Mouse (Mus musculus) adrenal gland, adult (tissue): ENCODE measurements at regions not wholly inside any gene's neighbourhood (a gene's known extent, or its start where the extent isn't known, plus 50 kb on each side); places are given as distances from the start of the nearest gene placed in this dataset.

Experiments
- DNase-seq, 2 experiments: peaks; one replicate each; pipeline ENCODE4 v3.0.0; 2022 to 2023; ENCODE audit warnings: low spot score in 1 of 2; ENCODE audit not compliant: inconsistent age in 2 of 2

DNA sequence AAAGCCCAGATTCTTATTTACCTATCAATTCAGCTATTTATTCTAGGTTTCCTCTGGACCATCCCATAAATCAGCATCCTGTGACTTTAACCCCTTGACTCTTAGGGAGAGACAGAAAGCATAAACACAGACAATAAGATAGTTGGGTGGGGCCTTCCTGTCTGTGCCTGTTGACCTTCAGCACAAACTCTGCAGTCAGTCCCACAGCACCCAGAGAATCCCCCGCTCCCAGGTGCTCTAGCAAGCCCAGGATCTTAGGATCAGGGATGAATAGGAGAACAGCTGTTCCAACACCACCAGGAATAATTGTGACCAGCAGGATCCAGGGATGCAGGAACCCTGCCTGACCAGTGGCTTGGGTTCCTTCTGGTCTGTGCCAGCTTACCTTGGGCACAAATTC lies 107.8 kb downstream of the Basp1 start:
- DNase-seq, result no peak

DNA sequence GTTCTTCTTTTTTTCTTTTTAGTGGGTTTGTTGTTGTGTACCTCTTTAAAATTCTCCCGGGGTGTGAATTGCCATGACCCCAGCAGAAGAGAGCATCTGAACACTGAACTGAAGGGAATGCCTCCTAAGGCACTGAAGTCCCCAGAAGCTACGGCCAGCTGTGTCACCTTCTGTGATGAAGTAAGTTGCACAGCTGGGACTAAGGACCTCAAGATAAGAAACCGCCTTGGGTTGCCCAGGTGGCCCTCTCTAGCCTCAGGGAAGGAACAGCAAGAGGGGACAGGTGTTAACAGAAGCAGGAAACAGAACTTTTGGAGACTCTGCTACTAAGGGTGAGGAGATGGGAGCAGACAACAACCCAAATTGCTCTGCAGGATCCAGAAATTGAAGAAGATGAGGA lies 110.2 kb downstream of the Basp1 start:
- no peak for DNase-seq

DNA sequence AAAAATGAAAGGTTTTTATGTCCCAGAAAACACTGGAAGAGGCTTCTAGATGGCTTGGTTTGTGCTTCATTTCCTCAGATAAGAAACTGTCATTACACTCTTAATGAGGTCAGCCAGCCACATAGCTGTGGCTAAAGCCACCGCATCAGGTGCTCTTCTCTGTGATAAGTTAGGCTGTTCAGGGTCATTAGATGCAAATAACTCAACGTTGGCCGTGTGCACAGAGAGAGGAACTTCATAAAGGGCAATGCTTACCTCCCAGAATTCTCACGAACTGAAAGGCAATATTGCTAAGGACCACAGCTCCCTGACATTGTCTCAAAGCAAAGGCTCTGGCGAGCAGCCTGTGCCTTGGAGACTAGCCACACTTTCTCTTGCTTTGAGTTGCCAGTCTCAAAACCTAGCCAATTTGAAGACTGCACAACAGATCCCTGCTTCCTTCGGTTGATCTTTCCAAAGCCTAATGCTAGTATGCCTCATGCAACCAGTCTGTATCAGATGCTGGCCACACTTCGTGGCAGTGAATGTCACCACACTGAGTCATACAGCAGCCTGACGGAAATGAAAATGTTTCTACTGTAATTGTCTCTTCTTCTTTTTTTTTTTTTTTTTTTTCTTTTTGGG lies 110.8 kb downstream of the Basp1 start:
- DNase-seq, result peak; percentile 8 to 34

DNA sequence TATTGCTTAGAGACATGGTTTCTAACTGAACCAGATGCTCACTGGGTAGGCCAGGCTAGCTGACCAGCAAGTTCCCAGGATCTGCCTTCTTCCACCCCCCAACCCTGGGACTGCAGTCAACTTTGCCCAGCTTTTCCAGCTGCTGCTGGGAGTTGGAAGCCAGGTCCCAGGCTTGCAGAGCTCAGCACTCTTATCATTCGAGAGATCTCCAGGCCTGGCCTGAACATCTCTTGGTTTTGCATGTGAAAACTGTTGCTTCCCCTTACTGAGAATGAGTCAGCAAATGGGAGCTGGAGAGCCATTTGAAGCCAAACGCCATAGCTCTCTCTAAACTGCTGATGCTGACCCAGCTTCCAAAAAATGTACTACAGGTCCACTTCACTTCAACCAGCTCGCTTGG lies 111.8 kb downstream of the Basp1 start:
- DNase-seq, result peak in 1 of 2 experiments; percentile 28

DNA sequence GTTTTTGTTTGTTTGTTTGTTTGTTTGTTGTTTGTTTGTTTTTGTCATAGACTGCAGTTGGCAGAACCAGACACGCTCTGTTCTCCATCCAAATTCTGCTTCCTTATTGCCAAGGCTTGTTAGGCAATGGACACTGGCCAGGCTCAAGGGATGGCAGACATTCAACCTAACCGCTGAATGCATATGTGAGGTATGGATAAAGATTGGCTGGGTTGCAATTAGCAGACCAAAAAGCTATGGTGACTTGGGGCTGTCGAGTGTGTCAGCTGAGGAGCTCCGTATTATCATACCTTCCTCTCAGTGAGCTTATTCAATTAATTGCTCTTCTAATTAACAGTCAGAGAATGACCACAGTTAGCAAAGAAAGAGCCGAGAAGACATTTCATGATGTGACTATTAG lies 116.3 kb downstream of the Basp1 start:
- DNase-seq, result no peak

DNA sequence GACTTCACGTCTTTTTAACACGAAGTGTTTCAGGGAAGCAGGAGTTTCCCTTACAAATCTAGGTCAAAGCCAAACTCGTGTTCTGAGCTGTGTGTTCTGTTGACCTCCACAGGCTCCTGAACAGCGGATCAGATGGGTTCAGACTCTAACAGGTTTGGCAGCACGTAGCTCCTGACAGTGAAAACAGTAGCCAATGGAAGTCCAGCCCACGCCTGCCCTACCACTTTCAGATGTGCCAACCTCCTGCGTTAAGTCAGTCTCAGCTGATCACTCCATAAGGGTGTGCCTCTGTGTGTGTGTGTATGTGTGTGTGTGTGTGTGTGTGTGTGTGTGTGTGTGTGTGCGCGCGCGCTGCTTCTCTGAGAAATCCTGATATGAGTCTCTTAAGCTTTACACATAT lies 116.8 kb downstream of the Basp1 start:
- DNase-seq, result no peak

DNA sequence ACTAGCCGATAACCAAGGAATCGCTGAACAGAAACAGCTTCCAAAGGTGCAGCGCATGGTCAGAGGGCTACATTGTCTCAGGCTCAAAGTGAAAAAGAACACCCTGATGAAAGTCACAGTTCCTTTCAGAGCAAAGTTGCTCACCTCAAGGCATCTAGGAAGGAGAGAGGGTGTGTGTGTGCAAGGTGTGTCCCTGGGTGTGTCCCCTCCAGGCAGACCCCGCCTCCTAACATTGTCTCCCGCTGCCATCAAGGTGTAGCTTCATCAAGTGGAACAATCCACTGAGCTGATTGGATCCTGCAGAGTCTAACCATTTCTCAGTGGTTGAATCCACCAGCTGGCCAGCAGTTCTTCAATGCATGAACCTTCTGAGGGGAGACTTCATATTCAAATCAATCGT lies 117.8 kb downstream of the Basp1 start:
- DNase-seq, result no peak

DNA sequence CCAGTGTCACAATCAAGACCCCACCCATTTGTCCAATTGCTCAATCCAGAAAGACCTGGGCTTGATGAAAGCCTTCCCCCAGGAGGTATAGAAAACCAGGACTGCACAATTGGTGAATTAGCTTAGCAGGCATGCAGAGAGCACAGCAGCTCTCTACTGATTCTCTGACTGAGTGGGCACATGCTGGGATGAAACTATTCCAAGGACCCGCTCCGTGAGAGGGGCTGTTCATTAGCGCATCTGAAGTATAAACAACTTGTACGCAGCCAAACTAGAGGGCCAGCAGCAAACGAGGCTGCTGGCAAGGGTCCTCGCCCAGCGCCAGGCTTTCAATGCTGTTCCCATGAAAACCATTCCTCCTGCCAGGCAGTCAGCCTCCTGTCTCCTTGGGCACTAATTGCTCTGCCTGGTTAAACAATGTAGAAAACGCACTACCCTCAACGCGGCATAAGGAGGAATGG lies 122.3 kb downstream of the Basp1 start:
- DNase-seq, result no peak

DNA sequence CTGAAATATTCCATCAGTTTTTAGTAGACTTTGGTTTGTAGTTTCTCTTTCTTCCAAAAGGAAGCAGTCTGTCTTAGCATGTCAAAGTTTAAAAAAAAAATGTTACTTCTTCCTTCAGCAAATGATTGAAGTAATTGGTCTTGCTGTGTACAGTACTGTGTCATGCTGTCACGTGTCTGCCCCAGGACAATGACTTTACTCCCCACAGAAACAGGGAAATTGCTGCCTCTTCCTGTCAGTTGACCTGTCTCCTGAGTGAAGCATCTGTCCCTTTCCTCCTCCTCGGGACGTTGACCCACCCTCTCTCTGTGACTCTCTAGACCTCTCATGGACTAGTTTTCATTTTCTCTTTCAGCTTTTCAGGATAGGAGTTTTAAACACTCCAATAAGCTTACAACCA lies 125.7 kb downstream of the Basp1 start:
- peak in 1 of 2 experiments; percentile 18 for DNase-seq

DNA sequence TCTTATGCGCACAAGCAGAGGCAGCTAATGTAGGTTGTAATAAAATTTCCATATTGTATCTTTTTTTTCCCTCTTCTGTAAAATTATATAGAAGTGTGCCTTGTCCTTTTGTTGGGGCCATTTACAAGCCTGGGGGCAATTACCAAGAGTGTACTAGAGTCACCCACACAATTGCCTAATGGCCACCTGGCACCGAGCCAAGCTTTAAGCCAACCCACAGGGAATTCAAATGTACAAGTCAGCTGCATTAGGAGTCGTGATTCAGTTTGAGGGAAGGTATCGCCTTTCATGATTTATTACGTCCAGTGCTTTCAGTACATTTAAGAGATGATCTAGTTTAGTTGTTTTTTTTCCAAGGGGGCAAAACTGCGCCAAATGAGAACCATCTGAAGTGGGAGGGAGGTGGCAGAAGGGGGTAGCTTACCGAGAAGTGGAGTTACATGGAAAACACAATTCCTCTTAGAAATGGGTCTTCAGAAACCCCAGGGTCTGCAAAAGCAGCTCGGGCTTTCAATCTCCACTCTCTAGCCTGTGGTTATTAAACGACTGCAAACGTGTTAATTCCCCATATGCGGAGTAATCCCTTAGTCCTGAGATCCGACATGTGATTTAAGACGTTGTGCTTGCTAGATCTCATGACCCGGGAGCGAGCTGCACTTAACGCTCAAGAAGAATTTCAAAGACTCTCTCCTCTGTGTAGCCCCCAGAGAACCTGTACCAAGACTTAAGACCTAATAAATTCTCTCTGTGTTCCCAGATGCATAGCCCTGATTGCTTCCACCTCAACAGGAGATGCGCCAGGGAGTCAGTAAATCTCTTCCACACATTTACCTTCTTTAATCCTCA lies 129.0 kb downstream of the Basp1 start:
- DNase-seq, result no peak

DNA sequence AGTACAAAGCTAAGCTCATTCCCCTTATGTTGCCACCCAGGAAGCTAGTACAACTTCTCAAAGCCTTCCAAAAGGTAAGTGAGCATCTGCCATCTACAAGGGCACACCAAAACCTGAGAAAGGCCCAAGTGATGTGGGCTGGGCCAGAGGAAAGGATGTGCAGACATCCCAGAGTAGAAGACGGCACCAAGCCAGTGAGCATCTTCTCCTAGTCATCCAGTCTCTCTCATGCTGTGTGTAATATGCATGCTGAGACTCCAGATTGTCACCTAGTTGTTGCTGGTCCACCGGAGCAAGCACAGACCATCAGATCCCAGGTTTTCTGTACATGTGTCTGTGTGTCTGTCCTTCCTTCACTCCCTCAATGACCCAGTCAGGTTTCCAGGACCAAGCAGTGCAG lies 129.9 kb downstream of the Basp1 start:
- no peak for DNase-seq

DNA sequence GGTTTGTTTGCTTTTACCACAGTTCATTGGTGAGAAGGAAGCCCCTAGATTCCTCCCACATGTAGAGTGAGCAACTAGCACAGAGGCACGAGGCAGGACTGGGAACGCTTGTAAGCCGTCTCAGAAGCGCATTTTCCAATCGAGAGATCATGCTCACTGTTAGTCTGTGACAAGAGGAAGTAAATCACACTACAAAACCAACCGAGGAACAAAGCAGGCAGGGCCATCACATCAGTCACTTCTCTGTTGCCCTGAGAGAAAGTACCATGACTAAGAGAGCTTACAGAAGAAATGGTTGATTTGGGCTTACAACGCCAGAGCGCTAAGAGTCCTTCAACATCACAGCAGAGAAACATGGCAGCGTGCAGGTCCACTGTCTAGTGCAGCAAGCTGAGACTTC lies 131.2 kb downstream of the Basp1 start:
- peak in 1 of 2 experiments; percentile 18 for DNase-seq

DNA sequence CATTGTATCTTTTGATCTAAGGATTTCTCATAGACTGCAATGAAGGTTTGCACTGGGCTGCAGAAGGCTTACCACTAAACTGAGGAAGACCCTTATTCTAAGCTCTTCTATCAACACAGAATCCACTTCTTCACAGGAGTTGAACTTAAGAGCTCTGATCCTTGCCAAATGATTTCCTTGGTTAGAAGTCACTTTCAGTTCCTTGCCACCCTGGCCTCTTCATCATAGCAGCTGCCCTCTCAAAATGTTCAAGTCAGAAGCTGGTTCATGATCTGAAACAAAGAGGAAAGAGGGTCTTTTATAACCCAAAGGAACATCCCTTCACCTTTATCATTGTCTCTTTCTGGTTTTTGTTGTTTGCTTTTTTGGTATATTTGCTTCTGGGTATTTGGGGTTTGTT lies 131.6 kb downstream of the Basp1 start:
- peak in 1 of 2 experiments; percentile 15 for DNase-seq

DNA sequence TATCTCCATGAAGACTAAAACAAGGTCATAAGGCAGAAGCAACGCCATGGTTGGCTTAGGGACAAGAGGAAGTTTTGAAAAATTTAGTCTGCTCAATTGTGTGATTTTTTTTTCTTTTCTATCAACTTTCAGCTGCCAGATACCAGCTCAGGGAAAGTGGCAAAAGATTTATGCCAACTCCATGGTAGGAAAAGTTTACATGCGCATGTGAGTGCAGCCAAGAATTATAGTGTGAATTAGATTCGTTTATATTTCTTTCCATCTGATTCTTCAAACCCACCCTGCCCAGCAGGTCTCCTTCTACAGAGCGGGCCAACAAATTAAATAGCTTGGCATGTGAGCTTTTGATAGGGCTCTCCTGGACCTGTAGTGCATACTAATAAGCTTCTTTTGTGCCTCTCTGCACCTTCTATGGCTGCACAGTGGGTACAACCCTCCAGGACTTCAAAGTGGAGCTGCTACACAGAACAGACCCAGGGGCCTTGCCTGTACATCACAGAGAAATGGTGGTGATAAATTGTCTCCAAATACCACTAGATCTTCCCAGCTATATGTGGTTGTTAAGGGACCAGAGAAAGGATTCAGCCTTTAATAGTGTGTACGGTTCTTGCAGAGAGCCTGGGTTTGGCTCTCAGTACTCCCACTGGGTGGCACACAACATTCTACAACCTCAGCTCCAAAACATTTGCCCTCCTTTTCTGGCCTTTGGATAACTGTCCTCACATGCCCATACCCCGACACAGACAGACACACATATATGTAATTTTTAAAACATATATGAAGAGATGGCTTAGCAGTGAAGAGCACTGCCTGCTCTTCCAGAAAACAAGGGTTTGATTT lies 135.0 kb downstream of the Basp1 start:
- no peak for DNase-seq

DNA sequence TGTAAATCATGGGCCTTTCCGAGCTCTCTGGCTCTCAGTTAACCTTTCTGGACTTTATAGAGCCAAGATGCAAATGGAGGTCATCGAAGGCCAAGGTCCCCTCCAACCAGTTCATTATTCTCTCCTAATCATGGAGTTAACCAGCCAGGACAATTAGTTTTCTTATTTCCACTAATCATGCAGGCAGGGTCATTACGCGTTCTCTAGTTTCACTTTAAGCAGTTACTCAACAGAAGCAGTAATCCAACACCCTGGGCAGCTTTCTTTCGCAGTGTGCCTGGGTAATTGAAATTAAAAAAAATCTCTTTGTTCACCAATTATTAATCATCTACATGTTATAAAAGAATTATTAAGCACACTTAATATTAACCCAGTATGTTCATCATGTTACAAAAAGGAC lies 137.3 kb downstream of the Basp1 start:
- no peak for DNase-seq

DNA sequence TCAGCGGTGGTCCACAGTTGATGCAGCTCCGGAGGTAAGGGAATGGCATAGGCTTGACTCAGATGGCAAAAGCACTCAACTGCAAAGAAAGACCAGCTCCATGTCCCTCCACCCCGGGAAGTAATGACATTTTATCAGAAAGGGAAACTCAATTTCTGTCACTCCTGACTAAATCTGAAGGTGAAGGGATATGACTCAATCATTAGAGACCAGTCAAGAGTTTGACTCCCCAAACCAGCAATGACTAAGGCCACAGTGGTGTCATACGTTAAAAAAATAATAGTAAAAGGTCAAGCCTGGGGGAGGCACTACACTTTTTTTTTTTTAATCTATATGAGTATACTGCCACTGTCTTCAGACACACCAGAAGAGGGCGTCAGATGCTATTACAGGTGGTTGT lies 141.7 kb downstream of the Basp1 start:
- DNase-seq, result no peak

DNA sequence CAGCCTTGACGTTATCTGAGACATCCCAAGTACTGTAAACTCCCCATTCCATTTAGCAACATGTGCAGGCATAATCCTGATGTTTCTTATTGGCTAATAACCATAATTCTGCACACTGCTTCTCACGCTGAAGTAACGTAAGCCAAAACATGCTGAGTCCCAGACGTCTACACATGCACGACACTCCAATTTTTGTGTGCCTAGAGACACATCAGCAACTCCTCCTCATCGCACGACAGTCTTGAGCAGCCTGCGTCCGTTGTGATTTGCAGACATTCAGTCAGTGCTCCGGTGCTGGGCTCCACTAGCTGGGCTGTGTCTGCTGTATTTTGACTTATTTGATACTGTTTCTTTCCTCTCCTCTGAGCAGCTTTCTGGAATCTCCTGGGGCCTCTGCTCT lies 143.2 kb downstream of the Basp1 start:
- peak in 1 of 2 experiments; percentile 34 for DNase-seq

DNA sequence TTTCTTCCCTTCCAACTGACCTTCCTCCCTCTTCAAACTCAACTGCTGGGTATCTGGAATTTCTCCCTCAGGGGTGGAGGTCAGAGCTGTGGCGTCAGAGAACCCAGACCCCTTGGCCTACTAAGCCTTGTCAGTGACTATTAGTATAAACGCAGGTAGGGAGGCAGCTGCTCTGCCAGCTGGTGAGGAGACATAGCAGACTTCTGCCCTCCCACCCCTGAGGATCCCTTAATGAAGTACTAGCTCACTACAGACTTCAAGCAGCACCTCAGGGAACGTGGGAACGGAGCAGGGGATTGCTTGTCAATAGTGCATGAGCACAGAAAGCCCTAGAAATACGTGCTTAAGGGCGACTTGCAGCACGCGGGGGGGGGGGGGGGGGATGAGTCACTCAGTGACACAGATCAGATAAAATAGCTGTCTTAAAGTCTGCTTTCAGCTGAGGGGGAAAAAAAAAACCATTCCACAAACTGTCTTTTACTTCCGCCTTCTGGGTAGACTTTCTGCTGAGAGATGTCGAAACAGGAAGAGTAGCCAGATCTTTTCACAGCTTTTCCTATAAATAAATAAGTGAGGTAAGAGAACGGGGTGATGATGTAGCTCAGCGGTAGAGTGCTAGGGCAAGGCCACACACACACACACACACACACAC lies 144.1 kb downstream of the Basp1 start:
- peak; percentile 32 to 73 for DNase-seq

DNA sequence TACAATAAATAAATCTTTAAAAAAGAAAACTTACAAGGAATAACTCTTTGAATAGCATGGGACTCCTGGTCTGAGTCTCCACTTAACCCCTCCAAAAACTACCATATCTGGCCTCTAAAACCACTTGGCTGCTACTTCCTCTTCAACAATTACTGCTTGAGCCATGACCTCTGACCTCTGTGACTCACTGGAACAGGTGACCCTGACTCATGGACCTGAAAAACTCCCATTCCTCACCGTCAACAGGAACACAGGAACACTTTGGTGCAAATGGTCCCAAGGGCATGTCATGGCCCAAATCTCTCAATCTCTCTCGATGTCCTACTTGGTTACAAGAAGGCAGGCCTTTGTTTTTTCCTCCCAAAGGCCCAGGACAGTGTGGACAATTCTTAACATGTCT lies 145.1 kb downstream of the Basp1 start:
- DNase-seq, result peak; percentile 37 to 56

DNA sequence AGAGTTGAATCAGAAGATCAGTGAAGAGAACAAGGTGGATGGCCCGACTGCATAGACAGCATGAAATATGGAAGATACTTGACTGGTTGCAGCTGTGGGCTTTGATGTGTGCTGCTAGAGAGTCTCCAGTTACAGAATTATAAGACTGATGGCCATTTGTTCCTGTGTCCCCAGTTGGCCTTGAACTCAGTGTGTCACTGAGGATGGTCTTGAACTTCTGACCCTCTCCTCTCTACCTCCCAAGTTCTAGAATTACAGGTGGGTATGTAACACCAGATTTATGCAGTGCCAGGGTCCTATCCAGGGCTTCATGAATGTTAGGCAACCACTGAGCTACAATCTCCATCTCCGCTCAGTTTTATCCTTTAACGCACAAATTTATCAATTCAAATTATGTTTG lies 146.1 kb downstream of the Basp1 start:
- DNase-seq, result peak in 1 of 2 experiments; percentile 15
